18 mouse cellular contexts compared by ENCODE assay signal in the genomic region with DNA sequence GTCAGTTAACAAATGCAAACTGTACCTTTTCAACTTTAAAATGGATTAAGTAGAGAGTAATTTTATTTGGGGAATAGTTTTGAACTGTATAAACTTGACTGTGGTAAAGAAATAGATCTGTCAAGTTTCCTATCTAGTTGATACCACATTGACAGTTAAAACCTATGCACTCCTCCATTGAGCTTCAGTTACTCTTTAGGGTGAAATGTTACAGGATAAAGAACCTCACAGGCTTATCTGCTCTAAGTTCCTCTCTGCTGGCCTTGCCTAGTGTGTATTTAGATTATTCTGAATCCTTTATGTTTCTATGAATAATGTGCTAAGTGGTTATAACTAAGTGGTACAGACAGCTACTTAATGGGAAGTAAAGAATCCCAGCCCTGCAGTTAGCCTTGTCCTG. TPM values are rescaled to one million over a fixed set of nuclear protein-coding genes. Genes with fewer than 3 reads are reported as not detected.
"Had no signal": no experiment of that assay in that cellular context is flagged by ENCODE, and none has a peak within 500 bp of the region (broad histone marks: within the 10 kb centered on the region; RNA-seq: fewer than 3 reads in every experiment).

No protein-coding gene starts in this region.

- H3K9me3 ChIP-seq: midbrain, embryonic 10.5 days; midbrain, embryonic 12.5 days; neural tube, embryonic 13.5 days; neural tube, embryonic 15.5 days; stomach, embryonic 15.5 days had no signal

- H3K36me3 ChIP-seq: neural tube, embryonic 13.5 days; neural tube, embryonic 15.5 days had no signal

- H3K4me3 ChIP-seq: midbrain, embryonic 10.5 days; midbrain, embryonic 12.5 days; myocyte; neural tube, embryonic 13.5 days; neural tube, embryonic 15.5 days; stomach, embryonic 15.5 days had no signal

- H3K27me3 ChIP-seq: midbrain, embryonic 12.5 days; neural tube, embryonic 13.5 days; neural tube, embryonic 15.5 days; stomach, embryonic 15.5 days had no signal

- DNase-seq: lung, embryonic 14.5 days; lung, postnatal 10 days; lung, postnatal 4 days; midbrain, embryonic 14.5 days; retina, postnatal 1 day; right cerebral cortex, adult 18-20 months; thymus, adult 2 months; thymus, postnatal 25 days; thymus, postnatal 4 days had no signal

- H3K27ac ChIP-seq: midbrain, embryonic 10.5 days; midbrain, embryonic 12.5 days; neural tube, embryonic 13.5 days; neural tube, embryonic 15.5 days; stomach, embryonic 15.5 days; stomach, postnatal 0 days had no signal

- ATAC-seq: midbrain, embryonic 16.5 days had no signal

- H3K4me2 ChIP-seq: midbrain, embryonic 12.5 days; neural tube, embryonic 13.5 days; neural tube, embryonic 15.5 days; stomach, embryonic 15.5 days had no signal

- H3K9ac ChIP-seq: lung, embryonic 14.5 days; midbrain, embryonic 12.5 days; neural tube, embryonic 13.5 days; neural tube, embryonic 15.5 days; stomach, embryonic 15.5 days had no signal

RNA-seq across cellular contexts. Expression of gene Tnfsf13b, which starts 26.1 kb away (rescaled TPM):
- total RNA-seq: megakaryocyte-erythroid progenitor cell, adult 5-6 weeks had no signal
